Comparison of ENCODE assay signal across 23 mouse cellular contexts in the genomic region with DNA sequence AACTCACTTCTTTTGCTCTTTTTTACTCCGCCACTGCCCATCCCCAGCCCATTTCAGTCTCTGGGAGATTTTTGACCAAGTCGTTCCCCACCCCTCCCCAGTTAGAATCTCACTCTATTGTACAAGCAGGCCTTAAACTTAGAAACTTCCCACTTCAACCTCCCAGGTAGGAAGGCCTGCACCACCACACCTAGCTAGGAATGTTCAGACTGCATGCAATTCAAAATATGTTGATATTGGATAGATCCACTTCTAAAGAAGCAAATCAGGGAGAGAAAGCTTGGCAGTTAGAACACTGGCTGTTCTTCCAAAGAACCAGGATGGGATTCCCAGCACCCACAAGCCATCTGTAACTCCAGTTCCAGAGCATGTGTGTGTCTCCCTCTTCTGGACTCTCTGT.
"Had no signal": no experiment of that assay in that cellular context is flagged by ENCODE, and none has a peak within 500 bp of the region (broad histone marks: within the 10 kb centered on the region; RNA-seq: fewer than 3 reads in every experiment).

No protein-coding gene starts in this region.

- H3K27ac ChIP-seq: kidney, postnatal 0 days; layer of hippocampus, adult 2 months; limb, embryonic 10.5 days; limb, embryonic 13.5 days; liver, embryonic 12.5 days; liver, embryonic 15.5 days; midbrain, embryonic 10.5 days; neural tube, embryonic 12.5 days; neural tube, embryonic 15.5 days had no signal

- H3K9me3 ChIP-seq: intestine, embryonic 15.5 days; limb, embryonic 10.5 days; limb, embryonic 13.5 days; liver, embryonic 12.5 days; liver, embryonic 15.5 days; megakaryocyte, embryonic 14.5 days; midbrain, embryonic 10.5 days; neural tube, embryonic 12.5 days; neural tube, embryonic 15.5 days had no signal

- H3K4me1 ChIP-seq: megakaryocyte, embryonic 14.5 days had no signal

- H3K9ac ChIP-seq: intestine, embryonic 15.5 days; limb, embryonic 13.5 days; liver, embryonic 12.5 days; liver, embryonic 15.5 days; neural tube, embryonic 12.5 days; neural tube, embryonic 15.5 days had no signal

- H3K4me2 ChIP-seq: limb, embryonic 13.5 days; liver, embryonic 12.5 days; liver, embryonic 15.5 days; neural tube, embryonic 12.5 days; neural tube, embryonic 15.5 days had no signal

- H3K27me3 ChIP-seq: intestine, embryonic 15.5 days; limb, embryonic 13.5 days; liver, embryonic 15.5 days; megakaryocyte, embryonic 14.5 days; neural tube, embryonic 12.5 days; neural tube, embryonic 15.5 days had no signal

- ATAC-seq: intestine, embryonic 15.5 days; liver, embryonic 12.5 days had no signal

- H3K4me3 ChIP-seq: intestine, embryonic 15.5 days; layer of hippocampus, adult 2 months; limb, embryonic 10.5 days; limb, embryonic 13.5 days; liver, embryonic 12.5 days; liver, embryonic 15.5 days; megakaryocyte, embryonic 14.5 days; midbrain, embryonic 10.5 days; neural tube, embryonic 12.5 days; neural tube, embryonic 15.5 days had no signal

- H3K36me3 ChIP-seq: intestine, embryonic 15.5 days; limb, embryonic 13.5 days; liver, embryonic 12.5 days; liver, embryonic 15.5 days; midbrain, embryonic 10.5 days; neural tube, embryonic 12.5 days; neural tube, embryonic 15.5 days had no signal

- DNase-seq: kidney, adult 2 months; kidney, postnatal 25 days; layer of hippocampus, adult 9-11 months; liver; lung, adult 18-20 months; lung, postnatal 14 days; midbrain, embryonic 14.5 days; right cerebral cortex, adult 18-20 months; right cerebral cortex, postnatal 14 days; right cerebral cortex, postnatal 4 days; thymus, adult 18-20 months; thymus, postnatal 36 days had no signal
